Mouse (Mus musculus) limb, embryonic 15.5 days (tissue): ENCODE results near the gene Pogk. TPM values are rescaled to one million over a fixed set of nuclear protein-coding genes. Genes with fewer than 3 reads are reported as not detected.

Experiments
- ATAC-seq: fragments of 200-750 bp; cut with Nextera tagmentation; 2 replicates; pipeline ENCODE4 v1.8.0; 2017; ENCODE audit warnings: low read depth, moderate TSS enrichment; ENCODE audit not compliant: insufficient number of reproducible peaks, low FRiP score, low TSS enrichment
- H3K27ac ChIP-seq: fragments of 300-500 bp; sonication (generic); 2 replicates; pipeline ENCODE4 v1.5.1; 2015; ENCODE audit warnings: moderate library complexity, mild to moderate bottlenecking, inconsistent platforms
- H3K27me3 ChIP-seq: fragments of 300-500 bp; sonication (generic); 2 replicates; pipeline ENCODE4 v1.6.1; 2015; ENCODE audit warnings: inconsistent platforms
- H3K36me3 ChIP-seq: fragments of 300-500 bp; sonication (generic); 2 replicates; pipeline ENCODE4 v1.6.1; 2015; ENCODE audit warnings: inconsistent platforms
- H3K4me1 ChIP-seq: fragments of 300-500 bp; sonication (generic); 2 replicates; pipeline ENCODE4 v1.6.1; 2015; ENCODE audit warnings: inconsistent platforms
- H3K4me2 ChIP-seq: fragments of 300-500 bp; sonication (generic); 2 replicates; pipeline ENCODE4 v1.6.1; 2015; ENCODE audit warnings: mild to moderate bottlenecking, inconsistent platforms
- H3K4me3 ChIP-seq: fragments of 300-500 bp; sonication (generic); 2 replicates; pipeline ENCODE4 v1.5.1; 2015; ENCODE audit warnings: mild to moderate bottlenecking, inconsistent platforms
- H3K9ac ChIP-seq: fragments of 300-500 bp; sonication (generic); 2 replicates; pipeline ENCODE4 v1.6.1; 2015; ENCODE audit warnings: inconsistent platforms
- H3K9me3 ChIP-seq: fragments of 300-500 bp; sonication (generic); 2 replicates; pipeline ENCODE4 v1.6.1; 2016; ENCODE audit warnings: inconsistent platforms
- WGBS: fragments of 180-500 bp; shearing (Covaris S2); methylation state at CpG from one replicate; pipeline ENCODE4 v1.1.7; 2015; 5-methylcytosine and 5-hydroxymethylcytosine counted together
- polyA plus RNA-seq: library from polyadenylated mRNA; unstranded; fragments of >200 nt; fragmentation: Nextera tagmentation; extraction: Ambion mirVana; gene quantifications from 2 replicates; pipeline ENCODE4 v1.2.1, GENCODE M21; 2015

Pogk gene
- polyA plus RNA-seq, 1 experiment from 2014 or later, result 18.3 TPM

DNA sequence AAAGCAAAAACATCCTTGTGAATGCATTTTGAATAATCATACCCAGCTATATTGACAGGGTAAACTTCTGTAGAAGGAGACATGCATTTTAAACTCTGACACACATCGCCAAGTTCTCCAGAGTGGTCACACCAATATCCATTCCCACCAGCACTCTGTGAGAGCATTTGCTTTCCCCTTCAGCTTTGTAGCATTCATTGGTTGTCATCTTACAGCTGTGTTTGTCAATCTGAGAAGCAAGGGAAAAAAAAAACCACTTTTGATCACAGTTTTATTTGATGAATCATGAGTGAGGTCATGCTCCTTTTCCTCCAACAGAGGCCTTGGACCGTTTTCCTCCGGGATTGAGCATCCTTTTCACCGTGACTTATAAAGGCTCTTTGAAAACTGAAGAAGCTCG lies 66.1 kb downstream of the Pogk start:
- H3K4me2 ChIP-seq, result no peak overlapping the region
- 51% methylated on average over 5 of the region's 5 CpGs for WGBS
- no peak overlapping the region for H3K4me3 ChIP-seq

GRCm38 (mm10) chr1:166342539-166342938 lies 67.1 kb downstream of the Pogk start:
- H3K9me3 ChIP-seq, result no peaks in the 10 kb centered on the region
- WGBS, result 82% methylated on average over 1 of the region's 1 CpGs
- H3K9ac ChIP-seq, result no peak overlapping the region
- H3K4me1 ChIP-seq, result no peaks in the 10 kb centered on the region
- ATAC-seq, result no peak
- no peak overlapping the region for H3K27ac ChIP-seq
- no peak overlapping the region for H3K4me2 ChIP-seq
- H3K27me3 ChIP-seq, result no peaks in the 10 kb centered on the region
- H3K36me3 ChIP-seq, result no peaks in the 10 kb centered on the region
- no peak overlapping the region for H3K4me3 ChIP-seq

More for the DNA sequence above, 66.1 kb downstream of the Pogk start:
- H3K9ac ChIP-seq, result no peak overlapping the region
- no peak for ATAC-seq
- no peaks in the 10 kb centered on the region for H3K36me3 ChIP-seq
- no peak overlapping the region for H3K27ac ChIP-seq
- no peaks in the 10 kb centered on the region for H3K9me3 ChIP-seq
- no peaks in the 10 kb centered on the region for H3K27me3 ChIP-seq
- no peaks in the 10 kb centered on the region for H3K4me1 ChIP-seq

DNA sequence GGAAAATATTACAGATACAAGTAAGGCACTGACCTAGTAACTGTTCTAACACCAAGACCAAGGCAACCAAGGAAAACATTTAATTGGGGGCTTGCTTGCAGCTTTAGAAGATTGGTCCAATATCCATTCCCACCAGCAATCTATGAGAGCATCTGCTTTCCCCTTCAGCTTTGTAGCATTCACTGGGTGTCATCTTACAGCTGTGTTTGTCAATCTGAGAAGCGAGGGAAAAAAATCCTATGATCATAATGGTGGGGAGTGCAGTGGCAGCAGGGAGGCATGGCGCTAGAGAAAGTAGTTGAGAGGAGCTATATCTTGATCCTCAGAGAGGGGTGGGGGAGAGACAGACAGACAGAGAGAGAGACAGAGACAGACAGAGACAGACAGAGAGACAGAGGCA lies 67.6 kb downstream of the Pogk start:
- Histone ChIP-seq H3K9ac (no peak overlapping the region), H3K4me2 (no peak overlapping the region), H3K27me3 (no peaks in the 10 kb centered on the region), H3K4me1 (no peaks in the 10 kb centered on the region), H3K9me3 (no peaks in the 10 kb centered on the region), H3K36me3 (no peaks in the 10 kb centered on the region), H3K27ac (no peak overlapping the region), H3K4me3 (no peak overlapping the region)
- ATAC-seq, result no peak
- 47% methylated on average over 2 of the region's 2 CpGs for WGBS

DNA sequence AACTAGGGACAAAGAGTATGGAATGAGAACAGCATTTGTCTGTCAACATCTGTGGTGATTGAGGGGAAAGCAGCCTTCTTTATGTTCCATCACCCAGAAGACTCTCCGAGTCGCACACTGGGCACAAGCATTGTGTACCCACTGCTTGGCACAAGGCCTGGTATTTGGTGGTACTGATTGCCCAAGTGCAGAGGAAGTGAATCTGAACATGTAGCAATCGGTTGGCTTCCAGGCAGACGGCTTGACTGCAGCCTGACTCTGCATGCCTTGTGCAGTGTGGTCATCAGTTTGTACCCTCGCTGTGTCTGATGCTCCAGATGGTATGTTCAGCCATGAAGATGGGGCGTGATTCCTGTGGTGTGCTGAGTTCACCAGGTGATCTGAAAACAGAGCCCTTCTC lies 70.6 kb downstream of the Pogk start:
- Histone ChIP-seq H3K27ac (no peak overlapping the region), H3K4me2 (no peak overlapping the region), H3K9me3 (no peaks in the 10 kb centered on the region), H3K9ac (no peak overlapping the region), H3K36me3 (no peaks in the 10 kb centered on the region), H3K4me1 (no peaks in the 10 kb centered on the region), H3K4me3 (no peak overlapping the region), H3K27me3 (no peaks in the 10 kb centered on the region)
- 89% methylated on average over 6 of the region's 6 CpGs for WGBS
- no peak for ATAC-seq

Other genes with a start within 250 kb of the Pogk start
- gene Mael, start 171.1 kb downstream of the Pogk start, polyA plus RNA-seq, result 0.09 TPM in 1 of 2 replicates, not detected in the other
- gene Ildr2, start 155.7 kb downstream of the Pogk start, polyA plus RNA-seq, result 0.24 and 0.30 TPM in 2 replicates
- 47.6 and 48.6 TPM in 2 replicates for gene Tada1, start 30.8 kb downstream of the Pogk start, polyA plus RNA-seq
- not detected in 2 replicates for gene Gm4846, start 87.7 kb upstream of the Pogk start, polyA plus RNA-seq
- gene Gm4847, start 237.8 kb upstream of the Pogk start, polyA plus RNA-seq, result not detected in 2 replicates